ENCODE assay signal across 8 mouse cellular contexts in the genomic region with DNA sequence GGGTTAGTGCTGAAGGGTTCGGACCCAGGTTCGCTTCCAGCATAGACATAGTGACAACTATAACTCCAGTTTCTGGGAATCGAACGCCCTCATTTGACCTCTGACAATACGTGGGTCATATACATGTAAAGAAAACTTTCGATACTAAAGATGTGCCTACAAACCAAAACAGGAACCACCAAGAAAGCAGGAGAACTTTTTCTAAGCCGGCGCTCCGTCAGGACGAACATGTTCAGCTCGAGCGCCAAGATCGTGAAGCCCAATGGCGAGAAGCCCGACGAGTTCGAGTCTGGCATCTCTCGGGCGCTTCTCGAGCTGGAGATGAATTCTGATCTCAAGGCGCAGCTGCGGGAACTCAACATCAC. TPM values are rescaled to one million over a fixed set of nuclear protein-coding genes. Genes with fewer than 3 reads are reported as not detected.
A peak's percentile ranks its signal among the peaks of the same experiment; 100 is the strongest.
DNase-seq lines count a peak whose midpoint lies in the region; ATAC-seq and TF ChIP-seq lines count a peak whose summit lies in the region.

No protein-coding gene starts in this region.

- H3K36me3 ChIP-seq in thymus, adult 2 months (ENCODE audit: control insufficient read depth, insufficient read depth, low read length) = no peaks in the 10 kb centered on the region; the same call in 1 of the 2 replicates
- H3K36me3 ChIP-seq in forebrain, embryonic 16.5 days (ENCODE audit: control insufficient read depth, insufficient read depth) = no peaks in the 10 kb centered on the region
- peaks cover 19% of the 10 kb centered on the region for H3K36me3 ChIP-seq in intestine, postnatal 0 days (ENCODE audit: control insufficient read depth, insufficient read depth)

- H3K4me1 ChIP-seq in thymus, adult 2 months (replicated peaks; ENCODE audit: control insufficient read depth, insufficient read depth, low read length) = peaks cover 39% of the 10 kb centered on the region
- peaks cover 27% of the 10 kb centered on the region for H3K4me1 ChIP-seq in forebrain, embryonic 16.5 days (replicated peaks; ENCODE audit: control insufficient read depth, insufficient read depth, low read length)
- 0 out of 2 replicates have a peak, but pooled peaks cover 7% of the 10 kb centered on the region for H3K4me1 ChIP-seq in intestine, postnatal 0 days (replicated peaks; ENCODE audit: control insufficient read depth, insufficient read depth, low read length)

- H3K4me2 ChIP-seq in forebrain, embryonic 16.5 days (ENCODE audit: low read length) = peak overlapping the region; percentile 61
- peak overlapping the region; percentile 99 for H3K4me2 ChIP-seq in intestine, postnatal 0 days (replicated peaks; ENCODE audit: low read depth)

- peak; percentile 19 for DNase-seq in thymus, adult 2 months
- DNase-seq in thymus, adult 18-20 months = no peak
- peak; percentile 40 for DNase-seq in lung, postnatal 14 days
- DNase-seq in thymus, postnatal 25 days = peak; percentile 32
- no peak for DNase-seq in right cerebral cortex, postnatal 25 days
- no peak for DNase-seq in right cerebral cortex, postnatal 4 days

- H3K9ac ChIP-seq in forebrain, embryonic 16.5 days (replicated peaks; ENCODE audit: low read depth, low read length) = peak overlapping the region; percentile 20
- H3K9ac ChIP-seq in intestine, postnatal 0 days (ENCODE audit: low read depth, low read length) = peak overlapping the region; percentile 59

- peak overlapping the region; percentile 63 for H3K4me3 ChIP-seq in thymus, adult 2 months (ENCODE audit: control insufficient read depth, insufficient read depth, low read length)
- H3K4me3 ChIP-seq in forebrain, embryonic 16.5 days (replicated peaks; ENCODE audit: low read length) = peak overlapping the region; percentile 65
- H3K4me3 ChIP-seq in intestine, postnatal 0 days (ENCODE audit: low read depth, low read length) = peak overlapping the region; percentile 73

- ATAC-seq in forebrain, embryonic 16.5 days = no peak
- ATAC-seq in intestine, postnatal 0 days = no peak

- peak overlapping the region; percentile 82 for H3K27ac ChIP-seq in thymus, adult 2 months (ENCODE audit: control insufficient read depth, insufficient read depth, low read length)
- H3K27ac ChIP-seq in forebrain, embryonic 16.5 days (ENCODE audit: low read length) = no peak overlapping the region
- peak overlapping the region; percentile 91 for H3K27ac ChIP-seq in intestine, postnatal 0 days (ENCODE audit: low read depth, low read length)

- under 1% methylated on average over 22 of the region's 22 CpGs for WGBS in thymus, adult 2 months
- WGBS in forebrain, embryonic 16.5 days = under 1% methylated on average over 22 of the region's 22 CpGs
- WGBS in intestine, postnatal 0 days = under 1% methylated on average over 22 of the region's 22 CpGs

- TF ChIP-seq POLR2A in thymus, adult 2 months (IDR thresholded peaks at IDR 0.05; ENCODE audit: control insufficient read depth, extremely low read depth, insufficient read depth, low read length, poor library complexity) = no peak

- no peaks in the 10 kb centered on the region for H3K27me3 ChIP-seq in thymus, adult 2 months (ENCODE audit: control insufficient read depth, insufficient read depth, low read length)
- no peaks in the 10 kb centered on the region for H3K27me3 ChIP-seq in forebrain, embryonic 16.5 days (replicated peaks; ENCODE audit: control insufficient read depth, insufficient read depth, low read length)
- H3K27me3 ChIP-seq in intestine, postnatal 0 days (replicated peaks; ENCODE audit: control insufficient read depth, insufficient read depth, low read length) = no peaks in the 10 kb centered on the region

- no peak for TF ChIP-seq CTCF in thymus, adult 2 months (IDR thresholded peaks at IDR 0.05; ENCODE audit: borderline replicate concordance, control insufficient read depth, extremely low read depth, insufficient read depth, low read length, poor library complexity)
- no peak for TF ChIP-seq CTCF in intestine, postnatal 0 days (IDR thresholded peaks at IDR 0.05; ENCODE audit: low read depth)

- H3K9me3 ChIP-seq in forebrain, embryonic 16.5 days (ENCODE audit: control insufficient read depth, low read length) = no peaks in the 10 kb centered on the region
- H3K9me3 ChIP-seq in intestine, postnatal 0 days (ENCODE audit: control insufficient read depth) = no peaks in the 10 kb centered on the region

RNA-seq across cellular contexts. Expression of gene Mospd3, which starts 0.5 kb away (rescaled TPM):
- 252 and 273 TPM in 2 replicates for polyA plus RNA-seq in thymus, adult 2 months (2012; rRNA removed)
- 43.5 and 43.7 TPM in 2 replicates for polyA plus RNA-seq in forebrain, embryonic 16.5 days (2015; fragmentation: Nextera tagmentation; extraction: Ambion mirVana)
- 35.3 and 38.0 TPM in 2 replicates for polyA plus RNA-seq in intestine, postnatal 0 days (2015; fragmentation: Nextera tagmentation; extraction: Ambion mirVana)

RNA-seq across cellular contexts. Expression of gene Pcolce, which starts 12.2 kb away (rescaled TPM):
- 21.9 and 29.7 TPM in 2 replicates for polyA plus RNA-seq in thymus, adult 2 months (2012; rRNA removed)
- polyA plus RNA-seq in forebrain, embryonic 16.5 days (2015; fragmentation: Nextera tagmentation; extraction: Ambion mirVana) = 10.6 and 18.3 TPM in 2 replicates
- polyA plus RNA-seq in intestine, postnatal 0 days (2015; fragmentation: Nextera tagmentation; extraction: Ambion mirVana) = 44.2 and 44.6 TPM in 2 replicates

RNA-seq across cellular contexts. Expression of gene Fbxo24, which starts 27.5 kb away (rescaled TPM):
- 0.27 and 0.31 TPM in 2 replicates for polyA plus RNA-seq in thymus, adult 2 months (2012; rRNA removed)
- 0.23 and 0.25 TPM in 2 replicates for polyA plus RNA-seq in forebrain, embryonic 16.5 days (2015; fragmentation: Nextera tagmentation; extraction: Ambion mirVana)
- polyA plus RNA-seq in intestine, postnatal 0 days (2015; fragmentation: Nextera tagmentation; extraction: Ambion mirVana) = 0.16 and 0.25 TPM in 2 replicates

RNA-seq across cellular contexts. Expression of gene Lrch4, which starts 27.6 kb away (rescaled TPM):
- polyA plus RNA-seq in thymus, adult 2 months (2012; rRNA removed) = 576 and 587 TPM in 2 replicates
- 19.1 and 19.3 TPM in 2 replicates for polyA plus RNA-seq in forebrain, embryonic 16.5 days (2015; fragmentation: Nextera tagmentation; extraction: Ambion mirVana)
- polyA plus RNA-seq in intestine, postnatal 0 days (2015; fragmentation: Nextera tagmentation; extraction: Ambion mirVana) = 31.5 and 31.6 TPM in 2 replicates

RNA-seq across cellular contexts. Expression of gene Gm20605, which starts 27.6 kb away (rescaled TPM):
- 149 and 153 TPM in 2 replicates for polyA plus RNA-seq in thymus, adult 2 months (2012; rRNA removed)
- 5.1 and 8.7 TPM in 2 replicates for polyA plus RNA-seq in forebrain, embryonic 16.5 days (2015; fragmentation: Nextera tagmentation; extraction: Ambion mirVana)
- polyA plus RNA-seq in intestine, postnatal 0 days (2015; fragmentation: Nextera tagmentation; extraction: Ambion mirVana) = 1.3 and 1.8 TPM in 2 replicates

Comparison
In these comparisons a context has a peak if more than half of its experiments do, and no peak if none do; other contexts are left out.
1. DNase-seq: peak in thymus, adult 2 months (single experiment), lung, postnatal 14 days (single experiment) and thymus, postnatal 25 days (single experiment); none in thymus, adult 18-20 months (0 of 2), right cerebral cortex, postnatal 25 days (single experiment) and right cerebral cortex, postnatal 4 days (single experiment).
2. Peak in every context shown above with its lines, with median percentiles within 50 percentile points of each other: H3K4me3 ChIP-seq.